Mouse (Mus musculus): ENCODE measurements around the gene Psen2. TPM values are rescaled to one million over a fixed set of nuclear protein-coding genes. Genes with fewer than 3 reads are reported as not detected.

Gene Psen2
- total RNA-seq (2021), result 10 to 100 TPM; 23.1 to 24.0 TPM
- long read RNA-seq, transcript Psen2-205 (11 exons, 1,997 nt), result major isoform, 5 of 6 reads
- long read RNA-seq, partial matches to known transcripts, result 1 of 6 reads
- long read RNA-seq, other reads (novel, unspliced or antisense), result 0 of 6 reads

- no peak for DNase-seq (ENCODE audit: low spot score in 2 of 2)
Measured at GRCm38 (mm10) chr1:180263364-180263997, at the start of gene Psen2. Gene Psen2, minus strand, starts transcription at chr1:180263438.

- DNase-seq (ENCODE audit: low spot score in 2 of 2), result peak; percentile 45 to 64
Measured at GRCm38 (mm10) chr1:180312792-180313311, 49.6 kb upstream of the Psen2 start.

- DNase-seq (ENCODE audit: low spot score in 2 of 2), result no peak
Measured at GRCm38 (mm10) chr1:180312286-180312685, 49.0 kb upstream of the Psen2 start.

GRCm38 (mm10) chr1:180308897-180309296, 45.7 kb upstream of the Psen2 start:
- no peak for DNase-seq (ENCODE audit: low spot score in 2 of 2)

GRCm38 (mm10) chr1:180307661-180308060, 44.4 kb upstream of the Psen2 start:
- no peak for DNase-seq (ENCODE audit: low spot score in 2 of 2)

- no peak for DNase-seq (ENCODE audit: low spot score in 2 of 2)
Measured at GRCm38 (mm10) chr1:180306889-180307288, 43.7 kb upstream of the Psen2 start.

GRCm38 (mm10) chr1:180303600-180303999, 40.4 kb upstream of the Psen2 start:
- DNase-seq (ENCODE audit: low spot score in 2 of 2), result no peak

- no peak for DNase-seq (ENCODE audit: low spot score in 2 of 2)
Measured at GRCm38 (mm10) chr1:180302253-180303120, 39.2 kb upstream of the Psen2 start.

- DNase-seq (ENCODE audit: low spot score in 2 of 2), result no peak
Measured at GRCm38 (mm10) chr1:180300997-180301396, 37.8 kb upstream of the Psen2 start.

- no peak for DNase-seq (ENCODE audit: low spot score in 2 of 2)
Measured at GRCm38 (mm10) chr1:180300292-180300691, 37.1 kb upstream of the Psen2 start.

- DNase-seq (ENCODE audit: low spot score in 2 of 2), result no peak
Measured at GRCm38 (mm10) chr1:180299697-180300096, 36.5 kb upstream of the Psen2 start.

GRCm38 (mm10) chr1:180296088-180296487, 32.9 kb upstream of the Psen2 start:
- DNase-seq (ENCODE audit: low spot score in 2 of 2), result no peak

GRCm38 (mm10) chr1:180290358-180290757, 27.1 kb upstream of the Psen2 start:
- no peak for DNase-seq (ENCODE audit: low spot score in 2 of 2)

GRCm38 (mm10) chr1:180289788-180290187, 26.6 kb upstream of the Psen2 start:
- DNase-seq (ENCODE audit: low spot score in 2 of 2), result no peak

- DNase-seq (ENCODE audit: low spot score in 2 of 2), result no peak
Measured at GRCm38 (mm10) chr1:180288872-180289468, 25.7 kb upstream of the Psen2 start.

- DNase-seq (ENCODE audit: low spot score in 2 of 2), result no peak
Measured at GRCm38 (mm10) chr1:180288227-180288626, 25.0 kb upstream of the Psen2 start.

GRCm38 (mm10) chr1:180286081-180286831, 23.0 kb upstream of the Psen2 start:
- DNase-seq (ENCODE audit: low spot score in 2 of 2), result no peak

GRCm38 (mm10) chr1:180283813-180284768, 20.9 kb upstream of the Psen2 start:
- DNase-seq (ENCODE audit: low spot score in 2 of 2), result peak; percentile 24 to 33

- DNase-seq (ENCODE audit: low spot score in 2 of 2), result no peak
Measured at GRCm38 (mm10) chr1:180282581-180282980, 19.3 kb upstream of the Psen2 start.

GRCm38 (mm10) chr1:180279648-180280047, 16.4 kb upstream of the Psen2 start:
- DNase-seq (ENCODE audit: low spot score in 2 of 2), result peak in 1 of 2 experiments; percentile 33

Measured in layer of hippocampus, postnatal 10 days (tissue).